Comparison of ENCODE assay signal across 9 mouse cellular contexts in genomic region chr5:111578977-111579727, GRCm38 (mm10).
DNase-seq lines count a peak whose midpoint lies in the region; ATAC-seq and TF ChIP-seq lines count a peak whose summit lies in the region.
"Had no signal": no experiment of that assay in that cellular context is flagged by ENCODE, and none has a peak within 500 bp of the region (broad histone marks: within the 10 kb centered on the region; RNA-seq: fewer than 3 reads in every experiment).

No protein-coding gene starts in this region.

- no peak for ATAC-seq in forebrain, embryonic 15.5 days (replicated peaks)
- ATAC-seq in limb, embryonic 14.5 days (ENCODE audit: low FRiP score, low read depth), result no peak

- TF ChIP-seq CTCF in testis, adult 2 months (IDR thresholded peaks at IDR 0.05; ENCODE audit: control insufficient read depth, insufficient read depth, insufficient replicate concordance, low read depth, low read length), result no peak

- H3K27me3 ChIP-seq in testis, adult 2 months (ENCODE audit: control insufficient read depth, insufficient read depth, low read length), result no peaks in the 10 kb centered on the region
- no peaks in the 10 kb centered on the region for H3K27me3 ChIP-seq in forebrain, embryonic 15.5 days
- no peaks in the 10 kb centered on the region for H3K27me3 ChIP-seq in limb, embryonic 14.5 days (ENCODE audit: control insufficient read depth, insufficient read depth, low read length)

- H3K9me3 ChIP-seq in forebrain, embryonic 15.5 days, result no peaks in the 10 kb centered on the region
- no peaks in the 10 kb centered on the region for H3K9me3 ChIP-seq in limb, embryonic 14.5 days (ENCODE audit: control insufficient read depth, low read length)

- DNase-seq in testis, postnatal 10 days (ENCODE audit: low spot score), result no peak
- peak; percentile 50 for DNase-seq in limb, embryonic 14.5 days (ENCODE audit: low spot score)
- no peak for DNase-seq in gastrocnemius, postnatal 25 days
- DNase-seq in layer of hippocampus, adult 18-20 months (ENCODE audit: low spot score in 2 of 2), result no peak
- DNase-seq in right cerebral cortex, postnatal 36 days (ENCODE audit: low spot score in 2 of 2), result no peak
- DNase-seq: adrenal gland, adult 8-10 months; thymus, postnatal 4 days had no signal

- 0 out of 2 replicates have a peak overlapping the region, but pooled peaks have one; percentile 6 for H3K9ac ChIP-seq in forebrain, embryonic 15.5 days (replicated peaks)
- H3K9ac ChIP-seq in limb, embryonic 14.5 days (ENCODE audit: low read depth, low read length, severe bottlenecking), result no peak overlapping the region

- H3K4me1 ChIP-seq in testis, adult 2 months (ENCODE audit: control insufficient read depth, insufficient read depth, low read length), result peaks cover 12% of the 10 kb centered on the region
- H3K4me1 ChIP-seq in forebrain, embryonic 15.5 days, result peaks cover 68% of the 10 kb centered on the region
- peaks cover 61% of the 10 kb centered on the region for H3K4me1 ChIP-seq in limb, embryonic 14.5 days (ENCODE audit: control insufficient read depth, insufficient read depth, low read length)

- no peaks in the 10 kb centered on the region for H3K36me3 ChIP-seq in testis, adult 2 months (ENCODE audit: control insufficient read depth, insufficient read depth, low read length)
- H3K36me3 ChIP-seq in forebrain, embryonic 15.5 days, result no peaks in the 10 kb centered on the region
- no peaks in the 10 kb centered on the region for H3K36me3 ChIP-seq in limb, embryonic 14.5 days (ENCODE audit: control insufficient read depth, insufficient read depth, low read length)

- no peak for TF ChIP-seq POLR2A in testis, adult 2 months (IDR thresholded peaks at IDR 0.05; ENCODE audit: control insufficient read depth, low read depth, low read length)
- no peak for TF ChIP-seq POLR2A in limb, embryonic 14.5 days (IDR thresholded peaks at IDR 0.05; ENCODE audit: borderline replicate concordance, extremely low read depth, insufficient read depth, insufficient read length)

- no peak overlapping the region for H3K4me3 ChIP-seq in testis, adult 2 months (ENCODE audit: control insufficient read depth, low read depth, low read length)
- H3K4me3 ChIP-seq in forebrain, embryonic 15.5 days, result no peak overlapping the region
- H3K4me3 ChIP-seq in limb, embryonic 14.5 days (replicated peaks; ENCODE audit: low read length), result no peak overlapping the region

- 0 out of 2 replicates have a peak overlapping the region, but pooled peaks have one; percentile 5 for H3K27ac ChIP-seq in testis, adult 2 months (ENCODE audit: control insufficient read depth, insufficient read depth, low read depth, low read length)
- H3K27ac ChIP-seq in forebrain, embryonic 15.5 days (replicated peaks), result peak overlapping the region; percentile 55
- H3K27ac ChIP-seq in limb, embryonic 14.5 days (replicated peaks; ENCODE audit: low read depth, low read length), result peak overlapping the region; percentile 68

- H3K4me2 ChIP-seq in forebrain, embryonic 15.5 days (replicated peaks), result no peak overlapping the region
- no peak overlapping the region for H3K4me2 ChIP-seq in limb, embryonic 14.5 days (replicated peaks; ENCODE audit: low read depth, low read length, severe bottlenecking)

- WGBS in forebrain, embryonic 15.5 days, result 23% methylated on average over 12 of the region's 12 CpGs
- 14% methylated on average over 12 of the region's 12 CpGs for WGBS in limb, embryonic 14.5 days

Comparison
In these comparisons a context has a peak if more than half of its experiments do, and no peak if none do; other contexts are left out.
1. H3K27ac ChIP-seq: peak in every context shown above with its lines; median percentile 68 in limb, embryonic 14.5 days; 55 in forebrain, embryonic 15.5 days; 5 in testis, adult 2 months.